Mouse (Mus musculus): Measurements from ENCODE around the gene Far1.

GRCm38 (mm10) chr7:113582111-113582510 lies 68.5 kb downstream of the Far1 start:
- TF ChIP-seq CTCF (IDR thresholded peaks at IDR 0.05; ENCODE audit: insufficient read depth, low read depth, low read length) (no peak), POLR2A (IDR thresholded peaks at IDR 0.05; ENCODE audit: insufficient read depth, low read depth, low read length) (no peak)

All from olfactory bulb, adult 2 months (tissue).